Mouse (Mus musculus): ENCODE results near the gene Lrfn4.

The Lrfn4 gene

DNA sequence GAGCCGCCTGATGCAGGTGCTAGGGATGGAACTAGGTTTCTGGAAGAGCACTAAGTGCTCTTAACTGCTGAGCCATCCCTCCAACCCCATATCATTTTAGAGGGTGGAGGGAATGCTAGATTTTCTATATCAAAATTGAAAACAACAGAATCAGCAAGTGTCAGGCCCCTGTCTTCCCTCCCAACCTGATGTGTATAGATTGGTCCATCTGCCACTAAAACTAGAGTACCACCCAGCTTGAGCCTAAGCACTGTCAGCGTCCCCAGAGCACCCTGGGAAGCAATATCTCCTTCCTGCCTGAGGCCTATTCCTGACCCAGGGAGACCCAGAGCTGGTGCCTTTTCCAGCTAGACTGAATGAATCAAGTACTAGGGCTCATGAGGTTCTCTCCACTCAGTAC is 48.6 kb downstream of the Lrfn4 start:
- no peak for DNase-seq

DNA sequence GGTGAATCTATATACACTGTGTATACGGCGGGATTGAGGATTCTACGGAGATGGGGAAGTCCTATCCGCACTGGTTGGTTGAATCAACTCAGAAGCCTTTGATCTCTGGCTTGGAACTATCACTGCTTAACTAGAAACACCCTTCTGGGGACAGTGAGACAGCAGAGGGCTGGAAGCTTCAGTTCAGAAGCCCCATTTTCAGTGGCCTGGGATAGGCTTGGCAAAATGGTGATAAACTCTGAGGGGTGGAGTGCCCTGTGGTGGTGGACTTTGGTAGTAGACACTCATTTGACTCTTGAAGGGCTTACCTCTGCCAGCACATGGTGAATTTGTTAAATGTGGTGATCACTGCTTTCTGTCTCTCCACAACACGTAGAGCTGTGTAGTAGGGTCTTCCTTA is 49.8 kb downstream of the Lrfn4 start:
- DNase-seq = no peak
